Mouse (Mus musculus): Measurements from ENCODE around the gene Ecm1.
"Not testable (repeated sequence)": the region's sequence is repeated elsewhere in the genome, so short reads cannot be mapped to it uniquely, and the experiment has no call there.

Gene Ecm1

DNA sequence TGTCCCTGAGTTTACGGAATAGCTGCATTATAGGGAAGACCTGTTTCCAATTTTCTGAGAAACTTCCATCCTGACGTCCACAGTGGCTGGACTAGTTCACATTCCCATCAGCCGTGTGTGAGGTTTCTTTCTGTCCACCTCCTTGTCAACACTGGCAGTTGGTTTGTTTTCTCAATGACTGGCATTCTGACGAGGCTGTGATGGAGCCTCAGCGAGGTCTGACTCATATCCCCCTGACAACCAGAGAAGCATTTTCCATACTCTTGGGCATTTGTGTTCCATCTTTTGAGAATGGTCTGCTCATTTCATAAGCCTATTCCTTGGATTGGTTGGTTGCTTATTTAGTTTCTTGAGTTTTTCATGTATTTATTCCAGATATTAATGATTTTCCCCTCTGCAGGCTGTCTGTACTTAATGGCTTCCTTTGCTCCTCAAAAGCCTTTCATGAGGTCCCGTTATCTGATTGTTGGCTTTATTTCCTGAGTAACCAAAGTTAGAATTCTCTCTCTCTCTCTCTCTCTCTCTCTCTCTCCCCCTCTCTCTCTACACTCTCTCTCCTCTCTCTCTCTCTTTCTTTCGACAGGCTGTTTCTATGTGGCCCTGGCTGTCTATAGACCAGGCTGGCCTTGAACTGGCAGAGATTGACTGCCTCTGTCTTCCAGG, 12.5 kb downstream of the Ecm1 start:
- DNase-seq (ENCODE audit: extremely low spot score), result no peak

DNA sequence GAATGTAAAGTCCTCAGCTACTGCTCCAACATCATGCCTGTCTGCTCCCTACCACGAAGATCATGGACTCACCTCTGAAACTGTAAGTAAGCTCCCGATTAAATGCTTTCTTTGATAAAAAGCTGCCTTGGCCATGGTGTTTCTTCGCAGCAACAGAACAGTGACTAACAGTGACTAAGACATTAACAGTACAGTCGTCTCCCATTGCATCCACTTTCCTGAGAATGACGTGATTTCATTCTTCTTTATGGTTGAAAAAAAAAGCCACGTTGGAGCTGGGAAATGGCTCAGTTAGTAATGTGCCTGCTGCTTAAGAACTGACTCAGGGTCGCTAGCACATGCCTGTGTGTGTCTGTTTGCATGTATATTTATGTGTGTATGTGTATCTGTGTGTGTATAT, 13.5 kb downstream of the Ecm1 start:
- no peak for DNase-seq (ENCODE audit: extremely low spot score)

DNA sequence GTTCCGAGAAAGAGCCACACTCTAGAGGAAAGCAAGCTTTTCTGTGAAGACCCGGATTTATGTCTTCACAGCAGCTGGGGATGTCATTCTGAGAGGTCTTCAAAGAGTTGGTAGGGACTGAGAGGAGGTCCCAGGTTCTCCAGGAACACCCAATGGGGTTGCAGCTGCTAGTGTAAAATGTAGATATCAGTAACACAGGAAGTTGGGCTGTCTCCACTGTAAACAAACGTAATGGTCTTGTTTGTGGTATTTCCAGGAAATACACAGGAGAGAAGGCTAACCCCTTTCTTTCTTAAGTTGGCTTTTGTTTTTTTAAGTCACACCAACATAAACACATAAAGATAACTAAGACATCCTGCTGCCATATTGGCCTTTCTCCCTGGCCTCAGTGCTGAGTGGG, 17.0 kb downstream of the Ecm1 start:
- no peak for DNase-seq (ENCODE audit: extremely low spot score)

DNA sequence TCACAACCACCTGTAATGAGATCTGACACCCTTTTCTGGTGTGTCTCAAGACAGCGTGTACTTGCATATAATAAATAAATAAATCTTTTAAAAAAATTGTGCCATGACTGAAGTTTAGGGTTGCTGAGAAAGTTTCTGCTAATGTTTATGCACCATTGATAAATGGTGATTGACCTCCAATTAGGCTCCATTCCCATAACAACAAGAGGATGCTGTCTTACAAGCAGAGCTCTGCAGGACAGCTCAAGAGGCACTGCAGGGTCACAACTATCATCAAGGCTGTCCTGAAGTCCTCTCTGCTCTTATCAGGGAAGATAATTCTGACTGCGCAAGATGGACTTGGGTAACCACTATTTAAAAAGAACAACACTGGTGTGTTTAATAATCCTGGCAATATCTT, 21.2 kb downstream of the Ecm1 start:
- no peak for DNase-seq (ENCODE audit: extremely low spot score)

DNA sequence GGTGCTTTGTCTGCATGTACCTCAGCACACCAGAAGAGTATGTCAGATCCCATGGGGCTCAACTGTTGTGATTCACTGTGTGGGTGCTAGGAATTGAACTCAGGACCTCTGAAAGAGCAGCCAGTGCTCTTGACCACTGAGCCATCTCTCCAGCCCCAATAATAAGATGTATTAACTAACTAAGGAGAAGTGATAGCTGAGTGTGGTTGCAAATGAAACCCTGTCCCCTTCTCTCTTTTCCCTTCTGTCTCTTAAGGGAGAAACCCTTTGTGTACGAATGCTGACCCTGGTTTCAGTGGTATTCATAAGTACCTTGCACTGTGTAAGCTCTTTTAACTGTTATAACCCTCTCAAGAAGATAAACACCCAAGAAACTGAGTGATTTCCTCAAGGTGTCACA, 23.3 kb downstream of the Ecm1 start:
- no peak for DNase-seq (ENCODE audit: extremely low spot score)

DNA sequence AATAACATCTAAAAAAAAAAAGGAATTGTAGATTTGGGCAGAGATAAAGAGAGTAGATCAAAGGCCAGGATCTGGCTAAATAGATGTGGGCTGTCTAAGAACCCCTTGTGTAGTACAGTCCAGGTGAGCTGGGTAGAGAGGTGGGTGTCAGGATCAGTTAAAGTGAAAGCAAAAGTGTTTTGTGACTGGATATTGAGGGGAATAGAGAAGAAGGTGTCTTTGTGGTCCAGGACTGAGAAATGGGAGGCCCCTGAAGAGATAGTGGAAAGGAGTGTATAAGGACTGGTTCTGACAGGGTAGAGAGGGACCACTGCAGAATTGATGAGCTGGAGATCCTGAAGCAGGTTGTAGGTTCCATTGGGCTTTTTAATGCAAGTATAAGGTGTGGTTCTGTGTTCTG, 29.4 kb downstream of the Ecm1 start:
- no peak for DNase-seq (ENCODE audit: extremely low spot score)

DNA sequence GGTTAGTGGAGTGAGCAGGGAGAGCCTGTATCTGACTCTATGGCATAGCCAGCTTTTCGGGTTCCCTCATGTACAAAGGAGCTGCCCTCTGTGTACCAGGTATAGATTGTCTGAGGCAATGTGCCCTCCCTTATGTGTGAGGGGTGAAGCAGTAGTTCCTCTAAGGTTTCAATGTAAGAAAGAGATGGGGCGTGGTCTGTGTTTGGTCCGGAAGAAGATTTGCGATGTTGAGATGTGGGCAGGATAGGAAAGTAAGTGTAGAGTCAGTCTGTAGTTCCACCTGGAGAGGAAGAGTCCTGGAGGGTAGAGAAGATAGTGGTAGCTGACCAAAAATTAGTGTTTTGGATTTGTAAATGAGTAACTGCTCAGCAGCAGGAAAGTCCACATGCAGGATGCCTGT, 30.3 kb downstream of the Ecm1 start:
- no peak for DNase-seq (ENCODE audit: extremely low spot score)

DNA sequence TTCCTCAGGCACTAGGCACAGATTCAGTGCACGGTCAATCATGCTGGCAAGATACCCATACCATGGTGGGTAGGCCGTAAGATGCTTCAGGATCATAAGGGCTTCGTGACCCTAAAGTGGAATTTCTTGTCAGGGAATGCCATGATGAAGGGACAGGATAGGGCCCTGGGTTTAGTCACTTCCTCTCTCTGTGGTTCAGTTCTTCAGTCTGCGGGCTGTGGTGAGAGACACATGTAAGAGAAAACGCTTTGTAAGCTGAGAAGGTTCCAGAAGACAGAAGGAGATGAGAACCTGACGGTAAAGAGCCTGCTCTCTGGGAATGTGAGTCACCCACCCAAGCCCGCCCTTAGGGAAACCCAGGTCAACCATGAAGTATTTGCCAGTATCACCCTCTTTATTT, 31.9 kb downstream of the Ecm1 start:
- DNase-seq (ENCODE audit: extremely low spot score), result no peak

DNA sequence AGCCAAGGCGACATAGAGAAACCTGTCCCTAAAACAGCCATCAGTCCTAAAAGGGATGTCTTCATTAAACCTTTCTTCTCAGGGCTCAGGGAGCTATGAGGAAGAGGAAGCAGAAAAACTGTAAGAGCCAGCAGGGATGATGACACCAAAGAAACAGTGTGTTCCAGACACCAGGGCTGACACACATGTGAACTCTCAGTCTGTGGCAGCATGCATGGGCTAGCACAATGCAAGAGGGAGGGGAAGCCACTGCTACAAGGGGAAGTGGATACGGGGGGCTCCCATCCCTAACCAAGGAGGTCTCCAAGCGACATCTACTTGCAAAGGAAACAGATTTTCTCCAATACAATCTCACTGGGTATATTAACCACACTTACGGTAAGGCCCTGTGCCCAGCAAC, 33.1 kb downstream of the Ecm1 start:
- DNase-seq (ENCODE audit: extremely low spot score), result no peak

DNA sequence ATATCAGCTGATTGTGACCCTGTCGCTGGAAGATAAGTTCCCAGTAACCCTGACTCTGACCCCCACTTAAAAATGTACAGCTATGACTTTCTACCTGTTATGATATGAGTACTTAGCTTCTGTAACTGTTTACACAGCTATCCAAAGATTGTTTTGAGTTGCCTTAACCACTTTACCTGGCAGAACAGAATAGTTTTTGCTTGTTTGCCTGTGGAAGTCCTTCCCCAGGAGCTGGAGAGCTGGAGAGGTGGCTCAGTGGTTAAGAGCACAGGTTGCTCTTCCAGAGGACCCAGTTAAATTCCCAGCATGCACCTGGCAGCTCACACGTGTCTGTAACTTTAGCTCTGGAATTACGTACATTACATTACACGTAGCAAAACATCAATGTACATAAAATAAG, 34.8 kb downstream of the Ecm1 start:
- no peak for DNase-seq (ENCODE audit: extremely low spot score)

DNA sequence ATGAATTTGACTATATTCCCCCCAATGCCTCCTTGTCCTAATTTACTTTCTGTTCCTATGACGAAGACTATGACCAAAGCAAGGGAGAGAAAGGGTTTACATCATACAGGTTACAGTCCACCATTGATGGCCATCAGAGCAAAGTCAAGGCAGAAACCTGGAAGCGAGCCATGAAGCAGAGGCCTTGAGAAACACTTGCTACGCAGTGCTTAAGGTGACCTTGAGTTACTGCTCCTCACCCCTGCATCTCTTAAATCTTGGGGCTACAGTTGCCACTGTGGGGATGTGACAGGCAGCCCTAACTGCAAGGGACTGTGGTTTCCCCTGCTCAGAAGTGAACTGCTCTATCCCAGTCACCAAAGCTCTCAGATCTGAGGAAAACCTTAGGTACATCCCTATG, 36.1 kb downstream of the Ecm1 start:
- no peak for DNase-seq (ENCODE audit: extremely low spot score)

DNA sequence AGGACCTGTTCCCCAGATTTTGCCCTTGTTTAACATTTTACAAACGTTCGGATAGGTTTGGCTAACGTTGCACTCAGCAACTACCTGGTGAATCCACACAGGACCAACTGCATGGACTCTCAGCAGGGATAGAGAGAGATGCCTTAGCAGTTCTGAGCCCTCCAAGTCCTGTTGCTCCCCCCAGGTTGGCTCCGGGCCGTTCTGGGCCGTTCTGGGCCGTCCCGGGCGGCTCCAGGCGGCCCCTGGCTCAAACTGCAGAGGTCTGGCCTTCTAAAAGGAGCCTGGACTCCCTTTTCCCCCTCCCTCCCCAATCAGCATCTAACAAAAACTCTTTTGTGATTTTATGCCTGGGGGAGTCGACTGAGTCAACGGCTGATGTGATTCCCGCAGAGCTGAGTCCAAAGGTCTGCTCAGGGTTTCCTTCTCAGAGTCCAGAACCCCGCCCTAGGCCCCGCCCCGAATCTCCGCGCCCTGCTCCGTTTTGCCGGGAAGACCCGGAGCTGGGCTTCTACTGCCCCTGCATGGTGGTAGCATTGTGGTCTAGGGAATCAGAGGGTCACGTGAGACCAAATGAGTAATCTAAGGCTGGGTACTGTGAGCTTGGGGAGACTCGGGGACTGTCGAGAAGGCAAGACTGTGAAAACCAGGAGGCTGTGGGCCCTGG, 37.4 kb downstream of the Ecm1 start:
- DNase-seq (ENCODE audit: extremely low spot score), result peak; percentile 89

DNA sequence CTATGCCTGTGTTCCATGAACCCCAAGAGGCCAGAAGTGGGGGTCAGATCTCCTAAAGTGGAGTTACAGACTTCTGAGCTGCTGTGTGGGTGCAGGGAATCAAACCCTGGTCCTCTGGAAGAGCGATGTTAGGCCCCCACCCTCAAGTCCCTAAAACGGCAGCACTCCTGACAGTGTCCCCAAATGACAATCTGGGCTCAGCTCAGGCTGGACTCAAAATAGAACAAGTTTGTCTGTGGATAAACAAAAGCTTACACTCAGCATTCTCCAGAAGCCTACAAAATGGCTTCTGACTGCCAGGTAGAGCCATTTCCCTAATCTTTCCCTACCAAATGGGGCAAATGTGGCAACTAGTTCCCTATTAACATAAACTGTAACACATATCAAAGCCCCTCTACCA, 38.3 kb downstream of the Ecm1 start:
- DNase-seq (ENCODE audit: extremely low spot score), result no peak

DNA sequence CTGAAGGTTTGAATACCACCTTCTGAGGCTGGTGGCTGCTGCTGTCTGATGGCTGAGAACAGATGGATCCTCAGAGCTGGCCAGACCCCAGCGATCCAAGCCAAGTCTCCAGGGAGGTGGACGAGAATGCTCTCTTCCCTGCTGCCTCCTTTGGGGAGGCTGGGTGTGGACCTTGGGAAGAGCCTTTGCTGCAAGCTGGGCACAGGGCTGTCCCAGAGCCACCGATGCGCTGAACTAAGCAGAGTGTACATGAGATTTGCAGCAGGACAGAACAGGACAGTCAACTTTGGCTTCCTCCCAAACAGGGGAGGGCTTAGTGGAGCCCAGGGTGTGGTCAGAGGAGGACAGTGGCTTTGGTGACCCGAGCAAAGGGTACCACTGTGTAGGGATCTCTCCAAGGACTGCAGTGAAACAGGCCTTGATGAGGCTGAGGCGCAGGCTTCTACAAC, 39.1 kb downstream of the Ecm1 start:
- no peak for DNase-seq (ENCODE audit: extremely low spot score)

DNA sequence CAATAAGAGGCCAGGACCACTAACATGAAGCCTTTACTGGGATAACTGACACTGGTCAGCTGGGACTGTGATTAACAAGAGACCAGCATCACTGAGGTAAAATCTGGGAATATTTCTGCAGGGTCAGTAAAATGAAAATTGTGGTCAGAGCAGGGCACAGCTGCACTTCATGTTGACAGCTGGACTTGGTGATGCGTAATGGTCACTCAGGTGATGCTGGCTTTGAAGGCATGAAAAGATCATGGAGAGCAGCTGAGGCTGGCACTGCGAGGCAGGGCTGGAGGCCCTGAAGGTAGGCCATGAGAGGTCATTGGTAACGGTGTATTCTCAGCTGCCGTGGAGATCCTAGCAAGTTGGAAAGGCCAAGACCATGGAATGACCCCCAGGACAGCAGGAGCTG, 41.1 kb downstream of the Ecm1 start:
- no peak for DNase-seq (ENCODE audit: extremely low spot score)

DNA sequence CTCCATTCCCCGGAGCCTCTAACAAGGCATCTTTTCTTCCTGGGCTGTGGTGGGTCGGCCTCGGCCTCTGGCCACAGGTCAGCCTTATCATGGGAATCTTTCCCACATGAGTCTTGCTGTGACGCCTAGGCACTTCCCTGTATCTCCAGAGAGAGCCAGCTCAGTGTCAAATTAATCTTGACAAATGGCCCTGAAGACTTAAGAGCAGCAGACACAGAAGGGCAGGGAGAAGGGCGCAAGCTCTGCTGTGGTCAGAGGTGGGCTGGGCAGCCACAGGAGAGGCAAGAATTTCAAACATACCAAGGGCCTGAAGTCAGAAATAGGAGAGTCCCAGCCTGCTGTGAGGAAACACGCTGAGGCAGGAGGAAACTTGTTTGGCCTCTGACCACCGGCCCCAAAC, 43.0 kb downstream of the Ecm1 start:
- peak; percentile 66 for DNase-seq (ENCODE audit: extremely low spot score)

DNA sequence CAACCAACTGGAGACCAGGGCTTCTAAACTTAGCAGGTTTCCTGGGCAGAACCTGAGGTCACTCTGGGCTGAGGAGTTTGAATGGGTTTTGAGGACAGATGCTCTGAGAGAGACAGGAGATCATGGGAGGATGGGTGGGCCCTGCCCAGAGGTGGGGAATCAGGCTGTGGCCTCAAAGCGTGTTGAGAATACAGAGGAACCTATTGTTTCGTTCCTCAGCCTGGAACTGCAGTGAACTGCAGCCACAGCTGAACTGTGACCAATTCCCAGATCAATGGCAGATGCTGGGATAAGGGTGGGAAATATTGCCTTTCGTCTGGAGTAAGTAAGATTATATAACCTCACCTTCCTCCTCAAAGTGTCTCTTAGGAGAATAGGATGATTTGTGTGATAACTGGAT, 43.6 kb downstream of the Ecm1 start:
- no peak for DNase-seq (ENCODE audit: extremely low spot score)

DNA sequence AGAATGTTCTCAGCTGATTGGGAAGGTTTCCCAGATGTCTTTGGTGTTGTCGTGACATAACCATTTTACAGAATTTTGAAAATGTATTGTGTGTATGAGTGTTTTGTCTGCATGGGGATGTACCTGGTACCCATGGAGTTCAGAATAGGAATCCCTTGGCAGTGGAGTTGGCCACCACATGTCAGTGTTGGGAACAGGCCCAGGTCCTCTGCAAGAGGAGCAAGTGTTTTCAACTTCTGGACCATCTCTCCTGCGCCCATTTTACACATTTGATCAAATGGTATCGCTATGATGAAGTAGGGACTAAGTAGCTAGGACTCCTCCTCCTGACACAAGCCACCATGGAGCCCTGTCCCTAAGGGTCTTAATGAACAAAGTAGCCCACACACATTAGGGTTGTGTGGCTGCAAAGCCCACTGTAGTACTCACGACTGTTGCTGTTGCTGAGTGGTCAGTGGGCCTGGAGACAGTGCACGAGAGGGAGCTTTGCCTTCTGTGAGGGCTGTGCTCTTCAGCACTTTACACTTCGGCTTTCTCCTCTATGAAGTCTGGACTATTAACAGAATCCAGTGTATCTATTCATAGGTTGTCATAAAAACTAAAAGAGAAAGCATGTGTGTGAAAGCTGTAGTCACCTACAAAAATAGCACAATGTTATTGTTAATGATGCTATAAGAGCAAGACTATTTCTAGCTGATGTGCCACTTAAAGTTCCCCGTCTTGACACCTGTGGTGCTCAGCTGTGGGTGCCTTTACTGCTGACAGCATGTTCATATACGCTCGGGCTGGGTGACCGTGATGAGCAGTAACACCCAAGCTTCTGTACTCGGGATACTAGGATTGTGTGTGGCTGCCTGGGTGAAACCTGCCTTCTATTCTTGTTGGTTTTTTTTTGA, 44.3 kb downstream of the Ecm1 start:
- DNase-seq (ENCODE audit: extremely low spot score), result no peak

DNA sequence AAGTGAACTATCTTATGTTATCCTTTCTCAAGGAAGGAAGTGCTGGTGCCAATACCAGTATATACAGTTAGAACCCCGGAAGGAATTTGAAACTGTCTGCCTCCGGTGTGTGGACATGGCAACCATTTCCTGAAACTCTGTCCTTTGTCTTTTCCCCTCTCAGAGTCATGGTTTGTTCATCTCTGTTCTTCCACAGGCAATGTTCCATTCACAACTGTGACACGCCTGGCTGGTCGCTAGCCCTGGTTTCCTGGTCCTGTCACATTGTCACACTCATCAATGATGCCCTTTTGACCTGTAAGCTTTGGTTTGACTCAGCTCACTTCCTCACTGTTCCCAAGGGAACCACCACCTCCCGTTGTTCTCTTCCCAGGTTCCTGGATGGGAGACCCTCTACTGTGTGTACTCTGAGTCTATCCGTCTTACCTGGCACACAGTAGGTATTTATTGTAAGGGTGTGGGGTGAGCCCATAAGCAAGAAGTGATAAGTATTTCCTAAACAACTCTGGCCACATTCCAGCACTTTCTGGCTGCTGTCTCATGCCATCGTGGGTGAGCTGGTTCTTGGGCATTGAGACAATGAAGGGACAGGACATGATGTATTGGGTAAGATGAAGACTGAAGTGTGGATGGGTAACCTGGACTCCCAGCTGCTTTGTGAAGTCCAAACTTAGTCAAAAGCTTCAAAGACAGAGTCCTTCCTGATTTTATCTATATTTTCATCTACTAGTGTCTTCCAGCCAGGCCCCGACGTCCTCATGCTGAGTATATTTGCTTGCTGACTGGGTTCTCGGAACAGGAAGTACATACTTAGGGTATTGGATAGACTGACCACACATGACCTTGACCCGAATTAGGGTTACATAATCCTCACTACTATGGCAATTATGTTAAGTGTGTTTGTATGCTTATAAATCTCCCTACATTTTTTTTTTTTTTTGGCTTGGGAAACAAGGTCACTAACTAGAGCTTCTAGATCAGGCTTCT, 45.3 kb downstream of the Ecm1 start:
- no peak for DNase-seq (ENCODE audit: extremely low spot score)

DNA sequence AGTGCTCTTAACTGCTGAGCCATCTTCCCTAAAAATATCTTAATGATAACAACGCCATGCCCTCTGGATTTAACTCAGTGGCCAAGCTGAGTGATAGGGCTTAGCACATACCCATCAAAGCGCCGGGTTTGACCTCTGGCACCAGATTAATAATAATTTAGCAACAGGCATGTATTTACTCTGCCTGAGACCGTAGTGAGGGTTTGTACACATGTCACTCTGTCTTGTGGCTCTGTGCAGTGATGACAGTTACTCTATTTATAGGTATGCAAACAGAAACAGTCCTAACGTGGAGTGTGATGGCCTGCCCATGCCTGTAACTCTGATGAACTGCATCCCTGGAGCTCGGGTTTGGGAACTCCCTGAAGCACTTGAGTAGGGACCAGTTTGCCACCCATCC, 46.7 kb downstream of the Ecm1 start:
- DNase-seq (ENCODE audit: extremely low spot score), result no peak

DNA sequence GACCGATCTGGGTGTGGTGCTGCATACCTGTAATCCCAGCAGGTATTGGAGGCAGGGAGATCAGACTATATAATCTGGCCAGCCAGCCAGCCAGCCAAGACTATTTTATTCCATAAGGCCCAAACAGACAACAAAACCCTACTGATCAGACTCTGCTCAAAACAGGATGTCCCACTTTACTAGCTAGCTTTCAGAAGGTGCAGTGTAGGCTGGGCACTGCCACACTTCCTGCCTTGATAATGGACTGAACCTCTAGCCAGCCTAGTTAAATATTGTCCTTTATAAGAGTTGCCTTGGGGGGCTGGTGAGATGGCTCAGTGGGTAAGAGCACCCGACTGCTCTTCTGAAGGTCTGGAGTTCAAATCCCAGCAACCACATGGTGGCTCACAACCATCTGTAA, 48.8 kb downstream of the Ecm1 start:
- DNase-seq (ENCODE audit: extremely low spot score), result not testable (repeated sequence)

DNA sequence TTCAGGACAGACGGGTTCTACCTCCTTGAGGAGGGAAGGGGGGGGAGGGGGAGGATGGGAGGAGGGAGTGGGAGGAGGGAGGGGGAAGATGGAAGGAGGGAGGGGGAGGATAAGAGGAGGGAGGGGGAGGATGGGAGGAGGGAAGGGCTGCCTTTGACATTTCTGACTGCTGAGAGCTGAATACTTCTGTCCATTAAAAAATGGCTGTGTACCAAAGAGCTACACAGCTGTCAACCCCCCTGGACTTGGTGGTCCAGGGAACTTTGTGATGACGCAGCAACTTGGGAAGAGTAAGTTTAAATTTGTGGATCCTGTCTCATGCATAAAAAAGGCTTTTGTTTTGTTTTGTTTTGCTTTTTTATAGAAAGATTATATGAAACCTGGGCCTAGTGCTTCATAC, 49.4 kb downstream of the Ecm1 start:
- DNase-seq (ENCODE audit: extremely low spot score), result no peak

All from embryo, embryonic 9.5 days (tissue).